Mouse (Mus musculus): ENCODE results near the gene Tmtc2.

GRCm38 (mm10) chr10:105486977-105487376 lies 87.3 kb downstream of the Tmtc2 start:
- TF ChIP-seq CTCF (IDR thresholded peaks at IDR 0.05), result no peak
- TF ChIP-seq EP300 (IDR thresholded peaks at IDR 0.05), result no peak

Measured in lung, postnatal 0 days (tissue).